Mouse (Mus musculus) lung, adult 2 months (tissue): ENCODE results near the gene Vps13d.

Experiments
- CTCF ChIP-seq: fragments of 200-500 bp; IDR thresholded peaks from 2 replicates; pipeline ENCODE4 v1.5.1; 2011; ENCODE audit warnings: mild to moderate bottlenecking, low read length, control low read depth; ENCODE audit not compliant: insufficient read depth
- POLR2A ChIP-seq: fragments of 200-500 bp; IDR thresholded peaks from 2 replicates; pipeline ENCODE4 v1.6.1; 2011; ENCODE audit warnings: low read depth, mild to moderate bottlenecking, control low read depth, low read length, borderline replicate concordance; ENCODE audit errors: extremely low read depth

DNA sequence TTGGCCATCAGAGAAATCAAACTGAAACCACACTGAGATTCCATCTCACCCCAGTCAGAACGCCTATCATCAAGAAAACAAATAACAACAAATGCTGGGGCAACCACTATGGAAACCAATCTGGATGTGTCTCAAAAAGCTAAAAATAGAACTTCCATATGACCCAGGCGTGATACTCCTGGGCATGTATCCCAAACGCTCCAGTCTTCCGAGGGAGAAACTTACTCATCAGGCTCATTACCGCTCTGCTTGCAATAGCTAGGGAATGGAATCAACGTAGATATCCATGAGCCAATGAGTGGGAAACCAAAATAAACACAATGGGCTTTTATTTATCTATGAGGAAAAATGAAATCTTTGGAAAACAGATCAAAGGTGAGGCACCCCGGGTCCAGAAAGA lies 242.9 kb downstream of the Vps13d start:
- TF ChIP-seq CTCF (no peak), POLR2A (no peak)
